Mouse (Mus musculus) left cerebral cortex, postnatal 4 days (tissue): ENCODE results near the gene Tjap1. TPM values are rescaled to one million over a fixed set of nuclear protein-coding genes. Genes with fewer than 3 reads are reported as not detected.

ENCODE experiments used
- DNase-seq: peaks from one replicate; pipeline ENCODE4 v3.0.0-alpha.2; 2022
- intact Hi-C: fragments of 180-260 bp; cut with DNase I; formaldehyde crosslinking; loops from one replicate; pipeline ENCODE4 v1.15.1; 2025
- total RNA-seq, 2 experiments: library from RNA; stranded (reverse); gene quantifications; 2 replicates each; pipeline ENCODE4 v1.2.3; 2021

Tjap1 gene
- total RNA-seq = 10 to 100 TPM; 35.5 to 44.3 TPM

DNA sequence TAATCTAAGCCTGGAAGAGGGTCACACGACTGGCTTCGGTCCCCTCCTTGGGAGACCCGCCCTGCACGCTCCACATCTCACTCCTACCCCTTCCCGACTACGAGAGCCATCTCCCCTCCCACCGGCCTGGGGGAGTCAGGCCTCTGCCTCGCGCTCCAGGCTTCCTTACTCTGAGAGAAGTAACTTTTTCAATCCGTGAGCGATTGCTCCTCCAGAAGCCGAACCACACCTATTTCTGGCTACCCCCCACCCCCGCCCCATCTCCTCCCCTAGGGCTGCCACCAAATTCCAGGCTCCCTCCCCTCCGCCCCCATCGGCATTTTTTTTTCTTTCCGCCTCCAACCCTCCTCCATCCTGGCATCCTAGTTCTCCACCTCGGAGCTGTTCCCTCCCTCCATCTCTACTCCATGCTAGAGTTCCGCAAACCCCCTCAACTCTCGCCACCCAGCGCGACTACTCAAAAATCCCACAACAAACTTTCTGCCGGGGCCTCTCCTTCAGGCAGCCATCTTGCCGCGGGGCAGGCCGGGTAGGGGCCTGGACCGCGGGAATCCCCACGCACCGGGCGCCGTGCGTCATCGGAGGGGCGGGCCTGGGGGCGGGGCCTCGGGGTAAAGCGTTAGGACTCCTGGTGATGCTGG, at the start of gene Tjap1:
TSS of gene Tjap1 (minus strand) at position 544 of the 641 bp plus-strand sequence.
- peak; percentile 92 for DNase-seq
- intact Hi-C loops = no loop called here

DNA sequence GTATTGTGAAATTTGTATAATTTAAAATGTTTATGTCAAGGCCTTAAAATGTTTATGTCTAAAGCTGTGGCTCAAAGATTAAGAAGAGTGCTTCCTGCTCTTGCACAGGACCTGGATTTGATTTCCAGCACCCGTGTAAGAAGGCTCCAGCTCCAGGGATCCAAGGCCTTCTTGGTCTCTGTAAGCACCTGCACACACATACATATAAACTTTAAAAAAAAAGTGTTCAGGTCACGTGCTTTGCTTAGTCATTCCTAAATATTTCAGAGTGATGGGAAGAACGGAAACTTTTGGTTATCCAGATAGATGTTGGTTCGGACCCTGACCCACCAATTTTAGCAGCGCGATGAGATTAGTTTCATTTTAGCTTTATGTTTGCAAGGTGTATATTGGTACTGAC, 45.9 kb upstream of the Tjap1 start:
- no peak for DNase-seq
- intact Hi-C loops = no loop called here

DNA sequence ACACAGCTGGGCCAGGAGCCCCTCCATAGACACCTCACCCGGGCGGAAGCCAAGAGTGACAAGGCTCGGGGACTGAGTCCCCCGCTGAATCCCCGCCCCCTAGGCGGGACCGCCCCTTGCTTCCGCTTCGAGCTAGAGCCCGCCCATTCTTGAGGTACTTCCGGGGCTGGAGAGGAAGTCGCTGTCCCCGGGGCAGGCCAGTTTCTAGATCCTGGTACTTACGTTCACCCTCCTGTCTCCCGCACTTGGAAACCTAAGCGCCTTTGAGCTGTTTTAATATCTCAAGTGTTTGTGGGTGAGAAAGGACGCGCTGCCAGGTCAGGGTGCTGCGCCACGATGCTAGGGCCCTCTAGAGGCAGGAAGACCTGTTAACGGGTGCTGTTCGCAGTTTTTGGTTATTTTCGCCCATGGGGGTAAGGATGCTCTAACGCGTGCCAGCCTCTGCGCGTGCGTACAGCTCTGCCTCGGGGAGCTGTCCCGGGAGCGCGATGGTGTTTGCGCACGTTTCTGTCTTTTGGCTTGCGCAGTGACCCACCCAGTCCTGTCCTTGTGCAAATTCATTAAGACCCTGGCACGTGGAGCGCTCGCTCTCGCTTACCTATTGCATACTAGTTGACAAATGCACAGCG, 45.2 kb upstream of the Tjap1 start, which contains the start of gene Abcc10:
TSS of gene Abcc10 (minus strand) at position 447 of the 629 bp plus-strand sequence.
- peak; percentile 97 for DNase-seq
- intact Hi-C loops = no loop called here

DNA sequence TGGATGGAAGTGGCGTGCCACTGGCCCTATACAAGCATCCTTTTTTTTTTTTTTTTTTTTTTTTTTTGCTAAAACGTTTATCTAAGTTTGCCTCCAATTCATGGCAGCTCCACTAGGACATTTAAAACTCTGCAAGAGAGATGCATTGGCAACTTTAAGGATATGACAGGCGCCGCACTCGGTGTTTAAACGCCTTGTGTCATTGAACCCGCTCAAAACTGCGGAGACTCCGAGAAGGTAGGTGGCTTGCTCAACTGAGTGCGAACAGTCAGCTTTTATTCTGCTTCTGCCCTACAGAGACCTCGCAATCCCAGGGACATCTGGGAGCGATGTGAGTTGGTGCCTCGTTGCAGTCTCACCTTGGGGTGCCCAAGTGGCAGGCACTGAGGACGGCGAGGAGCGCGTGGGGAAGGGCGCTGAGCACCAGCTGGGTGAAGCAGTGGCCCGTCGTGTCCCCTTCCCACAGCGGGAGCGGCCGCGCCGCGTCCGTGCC, 44.6 kb upstream of the Tjap1 start:
- intact Hi-C loops = no loop called here
- DNase-seq = no peak

DNA sequence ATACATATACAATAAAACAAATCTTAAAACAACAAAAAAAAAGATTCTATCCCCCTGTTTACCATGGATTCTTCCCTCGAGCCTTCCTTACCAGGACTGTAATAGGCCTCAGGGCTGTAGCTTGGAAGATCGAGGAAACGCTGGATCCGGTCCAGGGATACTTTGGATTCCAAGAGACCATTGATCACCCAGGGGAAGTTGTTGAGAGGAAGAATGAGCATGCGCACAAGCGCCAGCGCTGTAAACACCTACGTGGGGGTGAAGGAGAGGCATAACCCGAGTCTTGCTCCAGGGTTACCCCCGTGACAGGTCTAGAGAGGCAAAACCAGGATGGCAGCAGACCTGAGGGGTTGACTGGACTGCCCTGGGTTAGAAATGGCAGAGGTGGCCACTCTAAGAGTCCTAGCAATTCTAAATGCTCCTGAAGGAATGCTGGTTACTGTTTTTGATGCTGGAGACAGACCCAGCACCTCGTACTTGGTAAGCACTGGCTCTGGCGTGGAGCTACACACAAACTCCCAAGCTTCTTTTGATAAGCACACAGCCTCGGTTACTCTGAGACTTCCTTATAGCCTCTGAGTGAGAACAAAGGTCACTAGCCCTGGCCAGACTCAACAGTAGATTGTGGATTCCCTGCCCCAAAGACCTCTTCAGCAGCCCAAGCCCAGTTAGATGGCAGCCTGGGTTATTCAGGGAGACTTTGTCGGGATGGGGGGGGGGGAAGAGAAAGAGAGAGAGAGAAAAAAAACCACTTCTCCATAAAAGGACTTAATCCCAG, 39.4 kb upstream of the Tjap1 start:
- no peak for DNase-seq
- intact Hi-C loops = no loop called here

DNA sequence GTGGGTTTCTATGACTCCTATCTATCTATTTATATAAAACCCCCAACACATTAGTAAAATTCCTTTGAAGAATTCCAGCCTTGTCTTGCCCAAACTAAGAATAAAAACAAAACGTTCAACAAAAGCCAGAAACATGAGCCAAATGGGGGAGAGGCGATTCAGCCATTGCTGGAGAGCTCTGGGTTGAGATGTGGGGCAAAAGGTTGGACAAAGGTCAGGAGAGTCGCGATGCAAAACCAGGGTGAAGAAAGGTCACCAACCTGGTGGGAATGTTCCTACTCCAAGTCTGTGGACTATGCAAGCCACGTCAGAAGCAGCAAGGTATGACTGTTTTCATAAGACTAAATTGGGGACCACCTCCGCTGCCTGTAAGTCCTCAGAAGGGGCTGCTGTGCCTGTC, 37.7 kb upstream of the Tjap1 start:
- intact Hi-C loops = no loop called here
- no peak for DNase-seq

DNA sequence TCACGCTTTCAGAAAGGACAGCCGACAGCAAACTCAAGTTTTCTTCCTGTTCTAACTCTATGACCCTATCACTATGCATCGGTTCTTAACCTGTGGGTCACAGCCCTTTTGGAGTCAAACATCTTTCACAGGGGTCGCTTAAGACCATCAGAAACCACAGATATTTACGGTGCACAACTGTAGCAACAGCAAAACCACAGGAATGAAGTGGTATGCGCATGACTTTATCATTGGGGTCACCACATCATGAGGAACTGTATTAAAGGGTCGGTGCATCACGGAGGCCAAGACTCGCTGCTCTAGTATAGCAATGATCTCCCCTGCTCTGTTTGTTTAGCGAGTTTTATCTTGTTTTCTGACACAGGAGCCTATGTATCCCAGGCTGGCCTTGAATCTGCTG, 33.0 kb upstream of the Tjap1 start:
- no peak for DNase-seq
- intact Hi-C loops = no loop called here

DNA sequence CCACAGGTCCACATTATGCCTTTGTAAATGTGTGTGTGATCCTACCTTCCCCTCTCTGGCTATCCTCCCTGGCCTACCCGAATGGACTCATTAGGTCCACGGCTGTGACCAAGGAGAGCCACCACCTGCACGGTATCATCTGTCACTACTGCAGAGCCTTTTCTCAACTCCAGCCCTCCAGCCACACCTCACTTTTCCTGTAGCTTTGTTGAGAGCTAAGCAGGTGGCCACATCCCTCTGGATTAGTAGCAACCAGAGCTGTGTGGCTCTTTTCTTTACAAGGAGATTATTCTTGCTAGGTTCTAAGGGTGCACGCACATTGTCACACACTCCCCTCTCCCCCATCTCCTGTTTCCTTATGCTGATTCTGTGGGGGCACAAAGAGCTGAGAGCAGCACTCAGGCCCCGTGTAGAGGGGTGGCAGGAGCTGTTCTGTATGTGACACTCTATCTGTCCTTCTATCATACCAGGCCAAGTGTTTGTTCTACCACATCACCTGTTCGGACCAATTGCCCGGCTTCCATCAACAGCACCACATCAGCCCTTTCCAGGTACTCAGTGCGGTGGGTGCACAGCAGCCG, 30.4 kb upstream of the Tjap1 start:
- intact Hi-C loops = no loop called here
- no peak for DNase-seq

DNA sequence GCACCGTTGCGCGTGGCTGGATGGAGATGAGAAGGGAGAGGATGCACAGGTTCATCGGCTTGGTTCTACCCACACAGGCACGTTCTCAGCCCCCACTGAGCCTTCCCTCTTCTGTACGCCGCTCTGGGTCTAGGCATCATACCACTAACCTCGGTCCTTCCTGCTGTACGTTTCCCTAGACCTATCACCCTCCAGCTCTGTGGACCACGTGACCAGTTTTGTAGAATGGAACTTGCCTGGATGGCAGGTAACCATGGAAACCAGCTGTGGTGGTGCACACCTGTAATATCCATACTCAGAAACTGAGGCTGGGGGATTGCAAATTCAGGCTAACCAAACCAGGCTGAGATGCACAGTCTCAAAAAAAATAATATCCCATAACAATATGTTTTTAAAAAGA, 27.7 kb upstream of the Tjap1 start:
- no peak for DNase-seq
- intact Hi-C loops = no loop called here

DNA sequence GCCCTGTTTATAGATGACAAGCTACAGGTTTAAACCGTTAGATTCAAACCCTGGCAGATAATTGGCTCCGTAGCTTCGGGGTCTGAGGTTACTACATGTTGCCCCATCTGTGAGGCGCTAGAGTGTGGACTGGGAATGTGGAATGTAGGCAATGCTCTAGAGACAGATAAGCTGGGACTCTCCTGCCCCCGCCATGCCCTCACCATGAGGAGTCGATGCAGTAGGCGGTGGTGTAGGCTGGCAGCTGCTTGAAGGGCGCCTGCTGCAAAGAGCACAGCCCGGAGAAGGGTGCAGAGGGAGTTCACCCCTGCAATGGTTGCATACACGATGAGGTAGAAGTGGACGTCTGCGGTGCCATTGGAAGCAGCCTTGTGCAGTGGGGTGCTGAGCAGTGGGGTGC, 27.0 kb upstream of the Tjap1 start:
- intact Hi-C loops = no loop called here
- no peak for DNase-seq

DNA sequence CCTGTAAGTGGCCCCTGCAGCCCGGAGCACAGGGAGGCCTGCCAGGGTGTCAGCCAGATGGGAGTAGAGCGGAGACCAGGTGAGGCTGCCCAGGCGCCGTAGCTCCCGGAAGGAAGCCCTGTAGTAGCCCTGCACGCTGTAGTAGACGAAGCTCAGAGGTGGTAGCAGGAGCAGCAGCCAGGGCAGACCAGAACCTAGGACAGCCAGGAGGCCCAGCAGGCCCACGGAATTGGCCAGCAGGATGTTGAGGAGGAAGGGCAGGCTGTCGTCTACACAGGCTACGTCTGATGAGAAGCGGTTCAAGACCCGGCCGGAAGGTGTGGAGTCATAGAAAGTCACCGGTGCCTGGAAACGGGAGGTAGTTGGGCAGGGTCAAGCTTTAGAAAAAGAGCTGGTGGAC, 24.1 kb upstream of the Tjap1 start:
- intact Hi-C loops = no loop called here
- DNase-seq = no peak

DNA sequence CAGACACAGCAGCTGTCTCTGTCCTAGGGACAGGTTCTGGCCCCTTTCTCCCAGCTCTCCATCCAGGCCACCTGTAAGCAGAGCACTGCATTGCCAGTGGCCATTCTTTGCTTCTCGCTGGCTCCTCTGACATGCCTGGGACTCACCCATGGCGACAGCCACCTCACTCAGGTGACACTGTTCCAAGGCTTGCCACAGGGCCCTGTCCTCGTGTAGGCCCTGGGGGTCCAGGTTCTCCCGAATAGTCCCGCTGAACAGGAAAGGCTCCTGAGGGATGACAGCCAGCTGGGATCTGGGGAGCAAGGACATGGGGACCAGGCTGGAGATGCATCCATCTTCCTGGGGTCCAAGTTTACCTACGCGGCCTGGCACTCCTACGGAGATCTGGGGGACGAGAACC, 21.4 kb upstream of the Tjap1 start:
- no peak for DNase-seq
- intact Hi-C loops = no loop called here

DNA sequence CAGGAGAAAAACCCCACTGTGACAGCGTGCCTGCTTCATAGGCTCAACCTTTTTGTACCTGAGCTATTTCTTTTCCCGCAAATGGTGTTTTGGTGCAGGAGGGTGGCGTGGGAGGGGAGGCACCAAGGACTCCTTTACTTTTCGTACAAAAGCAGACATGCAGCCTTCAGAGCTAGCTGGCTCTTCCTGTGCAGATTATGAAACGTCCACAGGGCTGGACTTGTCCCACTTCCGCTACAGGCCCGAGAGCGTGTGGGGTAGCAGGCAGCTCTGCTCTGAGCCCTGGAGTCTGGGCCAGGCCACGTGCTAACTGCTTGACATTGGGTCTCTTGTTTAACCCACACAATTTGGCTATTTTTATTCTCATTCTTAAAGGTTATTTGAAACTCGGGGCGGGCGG, 19.1 kb upstream of the Tjap1 start:
- intact Hi-C loops = no loop called here
- no peak for DNase-seq

DNA sequence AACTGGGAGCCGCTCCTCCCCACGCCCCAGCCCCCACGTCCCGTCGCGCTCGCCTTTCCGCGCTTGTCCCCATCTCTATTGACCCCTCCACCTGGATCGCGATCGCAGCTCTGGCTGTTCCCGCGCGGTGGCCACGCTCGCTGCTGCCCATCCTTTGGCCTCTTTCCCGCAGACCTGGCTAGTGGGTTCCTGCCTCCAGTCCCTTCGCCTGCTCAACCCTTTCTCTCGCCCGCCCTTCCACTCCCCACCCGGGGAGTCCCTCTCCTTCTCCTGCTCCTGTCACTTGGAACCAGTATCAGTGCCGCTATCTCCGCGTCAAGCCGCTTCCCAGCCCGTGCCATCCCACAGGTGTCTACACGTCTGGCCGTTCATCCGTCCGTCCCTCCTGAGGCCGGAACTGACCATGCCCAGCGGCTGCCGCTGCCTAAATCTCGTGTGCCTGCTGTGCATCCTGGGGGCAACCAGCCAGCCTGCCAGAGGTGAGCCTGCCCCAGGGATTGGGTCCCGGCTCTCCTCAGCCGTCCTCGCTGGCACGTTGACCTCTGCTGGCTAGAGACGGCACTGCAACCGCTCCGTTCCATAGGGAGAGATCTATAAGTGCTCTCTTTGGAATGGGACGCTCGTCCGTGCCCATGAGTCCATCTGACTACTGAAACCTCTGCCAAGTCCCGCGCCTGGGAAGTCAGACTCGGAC, 15.5 kb upstream of the Tjap1 start:
- intact Hi-C loops = no loop called here
- peak; percentile 81 for DNase-seq

DNA sequence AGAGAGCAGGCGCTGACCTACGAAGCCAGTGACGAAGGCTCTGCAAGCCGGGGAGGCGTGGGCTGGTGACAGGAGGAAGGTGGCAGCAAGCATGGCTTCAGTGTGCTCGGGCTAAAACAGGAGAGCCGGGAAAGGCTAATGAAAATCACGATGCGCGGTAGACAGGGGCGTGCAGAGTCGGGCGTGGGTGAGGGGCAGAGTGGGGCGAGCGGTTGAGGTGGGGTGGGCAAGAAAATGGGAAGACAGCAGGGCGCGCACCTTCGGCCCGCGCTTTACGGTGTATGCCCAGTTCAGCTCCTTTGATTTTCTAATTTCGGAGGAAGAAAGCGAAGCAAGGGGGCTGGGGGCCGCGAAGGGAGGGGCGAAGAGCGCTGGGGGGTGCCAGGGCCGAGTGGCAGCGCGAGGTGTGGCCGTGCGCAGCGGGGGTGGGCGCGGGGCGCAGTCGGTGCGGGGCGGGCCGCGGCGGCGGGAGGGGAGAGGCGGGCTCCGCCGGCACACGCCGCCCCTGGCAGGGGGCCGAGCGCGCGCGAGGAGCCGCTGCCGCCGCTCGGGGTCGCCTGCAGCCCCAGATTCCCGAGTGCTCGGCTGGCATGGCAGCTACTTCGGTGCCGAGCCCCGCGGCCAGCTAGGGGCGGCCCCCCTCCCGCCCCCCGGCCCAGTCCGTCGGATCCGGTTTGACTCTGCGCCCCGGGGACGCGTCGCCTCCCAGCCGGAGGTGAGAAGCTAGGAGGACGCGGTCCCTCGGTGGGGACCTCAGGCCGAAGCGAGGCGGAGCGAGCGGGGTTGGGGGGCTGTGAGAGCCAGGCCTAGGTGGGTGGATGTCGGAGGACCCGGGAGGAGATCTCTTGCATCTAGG, 14.8 kb upstream of the Tjap1 start, which contains the start of gene Dlk2:
TSS of gene Dlk2 (plus strand) at position 58 of the 856 bp plus-strand sequence.
- peak; percentile 21 for DNase-seq
- intact Hi-C loops = no loop called here

DNA sequence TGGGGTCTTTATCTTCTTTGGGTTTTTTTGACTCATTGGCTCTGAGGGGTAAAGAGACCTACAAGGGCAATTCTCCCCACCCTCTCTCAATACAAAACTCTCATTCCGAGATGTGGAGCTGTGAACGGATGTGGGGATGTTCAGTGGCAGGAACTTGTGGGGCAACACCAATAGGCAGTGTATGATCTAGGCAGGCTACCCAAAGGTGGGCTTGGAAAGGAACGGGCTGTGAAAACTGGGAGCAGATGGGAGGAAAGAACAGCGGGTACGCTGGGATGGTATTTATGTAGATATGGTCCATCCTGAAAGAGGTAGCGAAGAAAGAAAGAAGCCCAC, 14.2 kb upstream of the Tjap1 start:
- no peak for DNase-seq
- intact Hi-C loops = no loop called here

DNA sequence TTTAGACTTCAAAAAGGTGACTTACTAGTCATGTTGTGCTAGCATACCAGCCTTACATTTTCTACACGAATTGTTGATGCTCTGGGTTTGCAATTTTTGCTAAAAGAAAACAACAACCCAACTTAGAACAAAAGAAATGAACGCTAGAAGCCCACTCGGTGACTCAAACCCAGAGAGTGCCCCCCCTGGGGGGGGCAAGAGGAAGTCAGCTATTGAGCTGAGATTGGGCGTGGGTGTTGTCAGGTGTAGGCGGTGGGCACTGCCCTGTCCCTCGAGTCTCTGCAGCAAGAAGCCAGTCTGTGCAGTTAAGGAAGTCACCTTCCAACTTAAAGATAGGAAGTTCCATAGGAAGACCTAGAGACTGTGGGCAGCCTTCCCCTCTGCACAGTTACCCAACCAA, 13.8 kb upstream of the Tjap1 start:
- intact Hi-C loops = no loop called here
- DNase-seq = no peak

DNA sequence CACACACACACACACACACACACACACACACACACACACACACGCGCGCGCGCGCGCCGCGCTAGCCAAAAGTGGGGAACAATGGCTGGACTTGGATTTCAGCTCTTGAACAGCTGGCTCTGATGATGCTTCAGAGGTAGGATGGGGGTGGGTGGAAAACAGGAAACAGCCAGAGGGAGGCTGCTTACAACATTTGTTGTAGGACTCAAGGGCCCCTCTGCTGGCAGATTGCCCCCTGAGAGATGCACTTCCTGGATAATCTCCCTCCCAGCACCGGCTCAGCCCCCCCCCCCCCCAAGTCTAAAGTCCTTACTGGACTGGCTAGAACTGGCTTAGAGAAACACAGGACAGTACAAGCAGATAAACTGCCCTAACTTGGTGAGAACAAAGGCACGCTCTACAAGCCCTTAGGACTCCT, 4.9 kb upstream of the Tjap1 start:
- intact Hi-C loops = no loop called here
- DNase-seq = no peak

DNA sequence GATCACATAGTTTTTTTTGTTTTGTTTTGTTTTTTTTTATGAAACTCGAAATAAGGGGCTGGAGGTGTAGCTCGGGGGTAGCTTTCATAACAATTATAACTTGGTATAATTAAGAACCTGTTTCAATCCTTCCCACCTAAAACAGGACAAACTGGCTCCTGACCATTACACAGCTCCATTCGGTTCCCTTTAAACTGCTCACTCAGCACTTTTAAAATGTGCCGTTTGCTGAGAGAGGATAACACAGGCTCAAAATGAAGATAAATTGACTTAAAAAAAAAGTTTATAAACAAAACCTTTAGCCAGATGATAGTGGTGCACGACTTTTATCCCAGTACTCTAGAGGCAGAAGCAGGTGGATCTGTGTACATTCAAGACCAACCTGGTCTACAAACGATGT, 2.6 kb upstream of the Tjap1 start:
- no peak for DNase-seq
- intact Hi-C loops = no loop called here

DNA sequence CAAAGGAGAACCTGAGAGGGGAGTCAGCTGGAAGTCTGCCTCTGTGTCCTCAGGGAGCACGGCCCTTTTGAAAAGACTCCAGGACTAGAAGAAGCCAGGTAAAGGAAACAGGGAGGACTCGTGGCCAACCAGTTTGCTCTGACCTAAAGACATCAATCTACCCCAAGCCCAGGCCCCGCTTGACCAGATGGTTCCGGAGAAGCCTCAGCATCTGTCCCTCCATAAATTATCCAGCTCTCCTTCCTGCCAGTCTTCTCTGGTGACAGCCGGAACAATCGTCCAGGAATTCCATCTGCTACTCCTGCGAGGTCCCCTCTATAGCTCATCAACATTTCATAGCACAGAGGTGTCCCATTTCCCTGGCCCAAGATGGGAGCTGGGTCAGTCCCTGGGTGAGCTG, 1.8 kb upstream of the Tjap1 start:
- DNase-seq = no peak
- intact Hi-C loops = no loop called here
